Mouse (Mus musculus): ENCODE results near the gene Dclk2. TPM values are rescaled to one million over a fixed set of nuclear protein-coding genes. Genes with fewer than 3 reads are reported as not detected.

Dclk2 gene
- polyA plus RNA-seq, 2 experiments from 2014 or later, result 2.4 to 3.5 TPM

DNA sequence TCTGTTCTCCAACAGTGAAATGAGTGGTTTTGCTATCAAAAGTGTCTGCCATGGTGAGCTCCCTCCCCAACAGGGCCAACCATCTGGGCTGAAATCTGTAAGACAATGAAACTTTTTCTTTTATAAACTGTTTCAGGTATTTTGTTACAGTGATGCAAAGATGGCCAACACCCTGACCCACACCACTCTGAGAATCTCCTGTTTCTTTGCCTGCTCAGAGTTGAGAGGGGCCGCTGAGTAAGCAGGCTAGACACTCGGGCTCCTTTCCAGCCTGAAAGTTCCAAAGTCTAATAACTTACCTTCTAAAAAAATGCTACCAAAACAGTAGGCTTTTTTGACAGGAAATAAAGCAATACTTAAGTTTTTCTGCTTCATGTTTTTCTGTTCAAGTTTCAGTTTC is 78.2 kb downstream of the Dclk2 start:
- peak; percentile 19 for ATAC-seq

DNA sequence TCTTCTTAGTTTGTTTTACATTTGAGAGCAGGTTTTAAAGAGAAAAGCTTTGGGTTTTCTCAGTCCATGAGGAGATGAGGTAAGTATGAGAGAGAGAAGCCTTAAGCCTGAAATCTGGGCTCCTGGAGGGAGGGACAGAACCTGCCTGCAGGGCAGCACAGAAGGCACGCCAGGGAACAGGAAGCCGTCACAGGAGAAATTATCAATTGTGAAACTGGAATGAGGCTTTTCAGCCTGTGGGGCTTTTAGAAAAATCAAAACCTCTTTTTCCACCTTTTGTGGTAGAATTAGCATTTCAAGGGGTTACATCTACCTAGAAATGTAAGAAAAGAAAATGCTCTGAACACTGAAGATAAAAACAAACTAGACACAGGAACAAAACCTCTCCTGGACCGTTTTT is 81.0 kb downstream of the Dclk2 start:
- peak; percentile 63 for ATAC-seq

DNA sequence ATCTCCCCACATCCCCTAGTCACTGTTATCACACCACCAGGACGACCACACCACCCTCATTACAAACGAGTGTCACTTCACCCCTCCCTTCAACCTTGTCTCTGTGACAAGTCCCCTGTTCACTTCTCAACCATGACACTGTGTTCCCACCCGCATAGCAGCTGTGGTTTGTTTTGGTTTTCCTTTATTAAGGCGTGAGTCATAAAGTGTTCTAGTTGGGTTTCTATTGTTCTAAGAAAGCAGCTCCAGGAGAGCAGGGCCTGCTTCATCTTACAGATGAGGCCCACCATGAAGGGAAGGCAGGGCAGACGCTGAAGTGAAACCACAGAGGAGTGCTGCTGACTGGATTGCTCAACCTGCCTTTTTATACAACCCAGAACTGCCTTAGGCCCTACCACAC is 83.3 kb downstream of the Dclk2 start:
- peak; percentile 56 for ATAC-seq

DNA sequence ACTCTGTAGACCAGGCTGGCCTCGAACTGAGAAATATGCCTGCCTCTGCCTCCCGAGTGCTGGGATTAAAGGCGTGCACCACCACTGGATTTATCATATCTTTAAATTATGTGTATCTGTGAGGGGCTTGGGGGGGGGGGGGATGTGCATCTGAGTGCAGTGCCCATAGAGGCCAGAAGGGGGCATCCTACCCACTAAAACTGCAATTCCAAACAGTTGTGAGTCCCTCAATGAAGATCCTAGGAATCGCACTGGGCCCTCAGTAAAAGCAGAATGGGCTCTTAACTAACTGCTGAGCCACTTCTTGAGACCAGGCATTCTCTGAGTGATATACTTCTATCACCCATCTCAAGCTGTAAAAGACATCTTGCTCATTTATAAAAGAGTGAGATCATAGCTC is 85.5 kb downstream of the Dclk2 start:
- no peak for ATAC-seq

DNA sequence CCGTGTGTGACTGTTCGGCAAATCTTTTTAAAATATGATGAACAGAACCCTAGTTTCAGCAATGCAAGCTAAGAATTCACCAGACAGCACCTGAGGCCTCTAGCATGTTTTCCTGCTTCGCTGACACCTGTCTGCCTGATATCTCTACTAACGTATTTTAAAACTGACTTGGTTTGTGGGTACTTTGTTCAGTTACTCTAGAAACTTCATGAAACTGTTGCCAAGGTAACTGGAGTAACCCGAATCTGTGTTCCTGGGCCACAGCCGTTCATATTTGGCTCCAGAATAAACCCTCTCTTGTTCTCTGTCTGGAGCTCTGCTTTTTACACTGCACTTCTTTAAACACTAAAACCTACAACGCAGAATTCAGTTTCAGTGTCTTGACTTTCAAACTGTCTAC is 86.3 kb downstream of the Dclk2 start:
- ATAC-seq, result peak; percentile 26

DNA sequence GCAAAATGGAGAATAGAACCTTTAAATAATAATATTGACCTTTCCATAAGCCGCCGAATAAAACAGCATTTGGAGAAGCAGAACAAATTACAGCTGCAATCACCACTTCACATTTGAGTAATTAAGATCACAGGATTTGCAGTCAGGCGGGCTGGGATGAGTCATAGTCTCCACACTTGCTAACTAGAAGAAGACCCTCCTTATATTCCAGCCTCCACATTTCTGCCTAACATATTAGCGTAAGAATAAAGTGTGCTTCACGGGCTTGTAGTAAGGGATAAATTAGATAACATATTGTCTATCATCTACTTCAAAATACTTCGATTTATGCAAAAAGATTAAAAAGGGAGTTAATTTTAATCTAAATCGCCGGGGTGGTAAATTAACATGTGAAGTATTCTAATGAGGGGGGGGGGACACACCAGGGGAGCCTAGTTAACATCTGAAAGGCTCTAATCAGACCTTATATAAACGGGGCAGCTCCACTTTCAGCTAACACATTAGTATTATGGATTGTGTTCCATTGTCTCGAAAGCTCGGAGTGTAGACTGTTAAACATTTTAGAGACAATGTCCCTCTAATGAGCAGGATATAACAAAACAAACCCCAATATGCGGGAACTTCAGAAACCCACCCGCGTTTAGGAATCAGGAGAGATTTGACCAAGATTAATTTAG is 87.9 kb downstream of the Dclk2 start:
- ATAC-seq, result no peak

DNA sequence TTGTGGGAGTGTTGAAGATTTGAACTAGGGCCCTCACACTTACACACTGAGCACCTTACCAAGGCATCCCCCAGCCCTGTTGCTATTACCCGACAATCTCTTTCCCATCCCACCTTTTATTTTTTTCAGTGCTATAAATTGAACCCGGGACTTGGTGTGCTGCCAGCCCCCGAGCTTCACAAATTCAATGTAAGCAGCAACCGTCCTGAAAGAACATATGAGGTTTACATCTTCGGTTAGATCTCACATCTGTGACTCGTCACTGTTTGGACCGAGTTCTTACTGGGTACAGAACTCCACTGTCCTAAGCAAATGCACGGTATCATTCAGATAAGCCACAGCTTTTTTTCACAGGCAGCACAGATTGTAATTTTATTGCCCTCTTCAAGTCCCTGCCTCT is 88.5 kb downstream of the Dclk2 start:
- ATAC-seq, result no peak

DNA sequence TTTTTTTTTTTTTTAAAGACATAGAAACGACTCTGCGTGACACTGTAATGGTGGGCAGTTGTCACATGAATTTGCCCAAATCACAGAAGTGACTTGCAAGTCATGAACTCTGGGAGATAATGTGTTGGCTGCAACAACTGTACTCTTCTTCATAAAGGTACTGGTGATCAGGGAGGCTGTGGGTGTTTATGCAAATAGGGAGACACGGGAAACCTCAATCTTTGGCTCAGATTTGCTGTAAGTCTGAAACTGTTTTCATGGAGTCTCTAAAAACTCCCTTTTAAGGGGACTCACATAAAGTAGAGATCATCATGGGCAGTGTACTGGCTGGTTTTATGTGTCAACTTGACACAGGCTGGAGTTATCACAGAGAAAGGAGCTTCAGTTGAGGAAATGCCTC is 93.1 kb downstream of the Dclk2 start:
- ATAC-seq, result peak; percentile 80

DNA sequence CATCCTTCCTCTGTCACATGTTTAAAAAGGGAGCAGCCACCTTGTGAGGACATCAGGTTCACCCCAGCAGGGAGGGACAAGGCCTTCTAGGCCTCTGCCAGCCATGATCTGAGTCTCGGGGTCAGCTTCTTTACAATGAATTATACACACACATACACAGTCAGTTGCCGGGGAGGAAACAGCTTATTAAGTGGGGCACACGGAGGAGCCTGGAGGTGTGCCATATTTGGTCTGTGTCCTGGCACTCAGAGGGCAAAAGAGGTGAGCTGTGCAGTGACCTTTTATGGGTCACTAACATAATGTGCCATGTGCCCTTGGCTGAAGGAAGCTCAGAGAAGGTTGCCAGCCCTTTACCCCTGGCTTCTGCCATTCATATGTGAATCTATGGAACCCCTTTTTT is 99.3 kb downstream of the Dclk2 start:
- no peak for ATAC-seq

DNA sequence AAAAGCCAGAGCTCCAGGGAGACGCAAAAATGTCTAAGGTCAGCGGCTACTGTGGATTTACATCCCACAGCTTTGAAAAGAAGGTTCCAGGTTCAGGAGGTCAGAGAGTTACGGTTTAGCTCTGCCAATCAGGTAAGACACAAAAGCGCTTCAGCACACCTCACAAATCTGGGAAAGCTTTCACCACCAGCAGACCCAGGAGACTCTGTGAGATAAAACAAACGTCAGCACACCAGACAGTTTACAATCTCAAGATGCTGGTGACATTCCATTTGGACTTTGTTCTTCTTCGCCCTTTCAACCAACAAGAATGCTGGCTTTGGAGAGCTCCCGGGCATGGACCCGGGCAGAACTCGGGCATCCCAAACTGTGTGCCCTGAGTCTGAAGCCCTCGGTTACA is 100.3 kb downstream of the Dclk2 start:
- no peak for ATAC-seq

DNA sequence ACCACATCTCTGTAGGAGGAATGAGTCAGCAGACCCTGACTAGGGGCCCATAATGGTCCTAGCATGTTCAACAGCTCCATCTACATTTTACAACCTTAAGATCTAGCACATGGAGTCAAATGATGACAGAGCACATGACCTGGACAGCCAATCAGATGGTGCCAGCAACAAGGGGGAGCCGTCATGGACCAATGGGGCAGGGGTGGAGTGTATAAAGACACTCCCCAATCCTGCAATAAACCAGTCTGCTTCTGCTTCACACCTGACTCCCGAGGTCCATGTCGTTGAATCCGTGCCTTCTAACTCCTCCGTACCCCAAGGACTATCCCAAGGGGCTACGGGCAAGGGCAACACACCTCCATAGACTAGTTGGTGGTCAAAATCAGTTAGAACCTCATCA is 101.3 kb downstream of the Dclk2 start:
- no peak for ATAC-seq

DNA sequence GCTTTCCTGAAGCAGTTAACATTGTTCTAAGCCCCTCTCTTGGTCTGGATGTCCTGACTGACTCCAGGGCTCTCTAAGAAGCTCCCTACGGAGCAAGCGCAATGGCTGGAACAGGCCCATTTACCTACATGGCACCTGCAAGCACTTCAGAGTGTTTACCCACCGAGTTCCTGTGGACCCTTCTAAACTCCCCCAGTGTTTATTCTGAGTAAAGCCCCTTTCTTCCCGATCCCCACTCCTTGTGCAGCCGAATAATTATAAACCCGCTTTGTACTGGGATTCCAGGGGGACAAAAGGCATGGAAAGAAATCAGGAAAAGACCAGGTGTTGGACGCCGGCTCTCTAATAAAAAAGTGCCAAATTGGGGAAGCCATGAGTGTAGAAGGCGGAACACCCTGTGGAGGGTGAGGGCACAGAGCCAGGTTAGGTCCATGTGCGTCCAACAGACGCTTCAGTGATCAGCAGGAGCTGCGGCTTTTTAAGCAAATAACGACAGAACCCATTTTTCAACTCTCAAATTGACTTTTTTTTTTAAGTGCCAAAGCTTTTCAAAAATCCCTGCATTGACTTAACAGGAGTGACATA is 102.6 kb downstream of the Dclk2 start:
- ATAC-seq, result no peak

DNA sequence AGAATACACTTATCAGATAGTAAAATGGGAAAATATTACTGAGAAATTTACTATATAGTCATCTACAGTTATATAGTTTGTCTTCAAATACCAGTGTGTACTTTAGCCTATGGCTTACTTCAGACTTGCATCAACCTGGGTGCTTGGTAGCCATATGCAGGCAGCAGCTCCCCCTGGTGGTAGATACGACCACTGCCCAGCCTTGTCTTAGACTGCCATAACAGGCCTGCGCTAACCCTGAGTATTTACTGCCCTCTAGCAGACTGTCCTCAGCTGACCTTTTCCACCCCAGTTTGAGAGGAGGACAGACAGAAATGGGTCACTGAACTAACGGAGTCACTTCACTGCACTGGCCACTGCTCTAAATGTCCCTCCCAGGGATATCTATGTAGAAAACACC is 108.0 kb downstream of the Dclk2 start:
- peak; percentile 92 for ATAC-seq

DNA sequence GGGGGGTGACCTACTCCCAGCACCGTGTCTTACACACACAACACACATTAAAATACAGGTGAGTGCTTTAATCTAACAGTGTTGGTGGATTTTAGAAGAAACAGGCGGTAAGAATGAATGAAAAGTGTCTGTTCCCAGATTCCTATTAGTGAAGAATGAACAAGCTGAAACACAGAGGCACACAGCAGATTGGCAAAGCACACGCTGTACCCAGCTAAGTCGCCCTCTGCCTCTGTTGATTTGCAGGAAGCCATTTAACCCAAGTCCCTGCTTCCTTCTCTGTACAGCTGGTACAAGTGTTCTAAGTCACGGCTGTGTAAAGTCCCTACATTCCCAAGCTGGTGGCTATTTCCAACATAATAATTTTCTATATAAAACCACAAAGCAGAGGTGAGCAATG is 109.7 kb downstream of the Dclk2 start:
- ATAC-seq, result no peak

DNA sequence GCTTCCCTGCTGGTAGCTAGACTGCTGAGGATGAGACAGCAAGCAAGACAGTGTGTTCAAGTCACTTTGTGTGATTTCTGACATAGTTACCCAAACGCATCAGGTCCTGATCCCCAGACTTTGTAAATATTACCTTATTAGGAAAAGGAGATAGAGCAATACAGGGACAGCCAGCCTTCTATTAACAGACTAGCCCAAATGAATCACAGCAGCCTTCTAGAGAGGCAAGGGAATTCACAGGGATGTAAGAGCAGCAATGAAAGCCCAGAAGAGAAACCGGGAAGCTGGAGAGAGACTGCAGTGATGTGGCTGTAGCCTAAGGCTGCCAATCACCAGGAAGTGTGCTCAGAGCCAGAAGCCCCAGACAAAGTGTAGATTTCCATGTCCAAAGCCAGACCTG is 111.0 kb downstream of the Dclk2 start:
- no peak for ATAC-seq

DNA sequence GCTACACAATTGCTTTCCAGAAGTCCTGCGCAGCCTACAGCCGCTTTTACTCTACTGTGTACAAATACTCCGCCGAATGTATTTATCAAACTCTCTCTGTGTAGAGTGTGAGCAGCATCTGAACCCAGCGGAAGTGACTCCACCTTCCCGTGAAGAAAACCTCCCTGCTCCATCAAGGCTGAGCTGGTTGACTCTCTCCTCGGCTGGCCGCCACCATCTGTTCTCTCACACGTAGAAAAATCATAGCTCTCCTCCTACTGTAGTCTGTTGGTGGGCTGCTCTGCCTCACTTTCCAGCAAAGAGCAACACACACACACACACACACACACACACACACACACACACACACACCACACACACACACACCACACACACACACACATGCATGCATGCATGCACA is 111.5 kb downstream of the Dclk2 start:
- ATAC-seq, result no peak

DNA sequence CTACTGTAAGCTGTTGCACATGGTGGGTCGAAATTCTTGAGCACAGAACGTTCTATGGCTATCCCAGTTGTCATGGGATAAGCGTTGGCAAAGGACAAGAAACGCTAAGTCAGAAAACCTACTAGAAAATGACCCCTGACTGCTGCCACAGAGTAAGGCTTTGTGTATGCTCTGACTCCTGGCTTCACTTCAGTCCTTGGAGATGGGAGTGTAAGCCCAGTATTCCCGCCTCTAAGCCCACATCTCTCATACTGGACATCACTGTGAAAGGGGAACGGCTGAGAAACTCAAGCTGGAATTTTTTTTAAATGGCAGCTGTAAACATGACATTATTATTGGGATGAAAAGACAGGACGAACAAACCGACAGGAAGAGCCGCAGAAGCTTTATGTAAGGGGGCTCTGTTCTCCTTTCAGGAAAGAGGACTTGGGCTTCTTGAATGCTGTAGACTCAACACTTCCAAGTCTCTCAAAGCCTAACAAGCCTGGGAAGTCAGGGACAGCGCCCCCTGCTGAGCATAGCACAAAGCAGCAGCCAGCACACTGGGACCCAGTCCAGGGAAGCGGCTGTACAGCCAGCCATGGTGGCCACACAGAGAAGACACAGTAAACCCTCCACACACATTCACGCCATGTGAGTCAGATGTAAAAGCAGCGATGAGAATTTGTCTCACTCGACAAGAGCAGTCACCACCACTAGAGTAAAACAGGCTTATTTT is 112.7 kb downstream of the Dclk2 start:
- ATAC-seq, result no peak

DNA sequence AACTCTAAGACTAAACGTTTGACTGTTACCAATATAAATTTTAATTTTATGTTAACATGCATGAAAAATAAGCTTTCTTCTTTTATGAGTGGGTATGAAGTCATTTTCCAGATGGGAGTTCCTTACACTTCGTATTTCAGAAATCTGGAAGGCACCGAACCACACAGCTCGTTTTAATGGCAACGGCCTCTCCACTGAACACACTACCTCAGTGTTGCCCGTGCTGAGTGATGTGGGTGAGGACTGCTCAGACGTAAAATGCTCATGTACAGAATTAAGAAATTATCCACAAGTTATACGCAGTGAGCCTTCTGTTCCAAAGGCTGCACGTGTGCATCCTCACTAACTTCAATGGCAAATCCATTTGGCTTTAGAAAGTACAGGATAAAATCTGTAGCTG is 113.8 kb downstream of the Dclk2 start:
- ATAC-seq, result no peak

DNA sequence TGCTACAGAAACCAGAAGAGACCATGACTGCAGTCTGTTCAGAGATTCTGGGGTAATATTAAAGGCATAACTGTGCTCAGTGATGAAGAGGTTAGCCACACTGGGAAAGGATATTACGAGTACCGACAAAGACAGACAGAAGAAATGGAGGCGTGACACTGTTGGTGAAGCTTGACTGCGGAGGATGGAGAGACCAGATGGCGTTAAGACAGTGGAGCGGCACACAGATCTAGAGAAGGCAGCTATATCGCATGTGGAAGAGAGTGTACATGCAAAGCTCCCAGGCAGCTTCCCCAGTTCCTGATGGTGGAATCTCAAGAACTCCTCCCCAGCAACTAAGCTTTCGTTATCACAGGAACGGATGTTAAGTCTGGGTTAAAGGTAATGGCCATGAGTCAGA is 116.4 kb downstream of the Dclk2 start:
- ATAC-seq, result no peak

DNA sequence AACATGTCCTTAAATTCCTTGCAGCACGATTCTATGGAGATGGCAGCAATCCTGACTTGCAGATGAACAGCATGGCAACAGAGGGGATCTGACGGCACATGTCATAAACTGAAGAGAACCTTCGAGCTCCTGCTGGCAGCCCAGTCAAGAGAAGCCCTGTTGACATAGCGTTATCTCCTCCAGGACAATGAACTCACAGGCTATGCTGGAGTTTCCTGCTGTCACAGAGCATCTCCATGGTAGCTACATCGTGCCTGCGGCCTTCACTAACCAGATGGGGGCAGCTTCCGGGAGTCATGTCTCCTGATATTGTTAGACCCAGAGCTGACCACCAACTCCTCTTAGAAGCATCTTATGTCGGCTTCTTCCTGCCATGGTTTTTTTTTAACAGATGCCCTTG is 117.8 kb downstream of the Dclk2 start:
- no peak for ATAC-seq

DNA sequence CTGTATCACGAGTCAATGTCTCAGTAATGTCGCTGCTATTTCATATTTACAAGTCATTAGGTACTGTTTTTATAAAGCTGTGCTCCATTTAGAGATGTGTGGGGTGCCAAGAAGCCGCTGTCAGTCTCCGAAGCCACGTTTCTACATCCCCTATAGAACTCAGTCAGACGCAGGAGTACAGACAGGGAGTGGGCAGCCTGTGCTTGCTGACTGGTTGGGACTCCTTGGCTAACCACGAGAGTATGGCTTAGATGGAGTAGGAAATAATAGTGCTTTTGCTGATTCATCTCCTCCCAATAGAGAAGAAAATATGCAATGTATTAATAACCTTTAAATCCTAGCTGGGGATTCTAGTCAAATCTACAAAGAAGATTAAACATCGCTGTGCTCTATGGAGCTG is 119.8 kb downstream of the Dclk2 start:
- no peak for ATAC-seq

DNA sequence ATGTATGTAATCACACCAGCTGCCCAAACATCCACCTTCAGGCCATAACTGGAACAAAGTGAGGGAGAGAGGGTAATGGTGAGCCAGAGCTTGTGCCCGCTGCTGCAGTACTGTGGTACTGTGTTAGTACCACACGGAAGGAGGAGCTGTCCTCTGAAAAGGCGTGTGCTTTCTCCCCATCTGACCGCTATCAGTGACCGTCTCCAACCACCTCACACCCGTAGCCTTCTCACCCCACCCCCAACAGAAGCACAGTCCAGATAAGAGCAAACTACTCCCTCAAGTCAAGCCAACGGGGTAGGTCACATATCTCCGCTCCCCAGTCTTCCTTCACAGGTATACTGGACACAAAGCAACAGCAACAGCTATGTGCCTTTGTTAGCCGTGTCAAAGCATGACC is 121.6 kb downstream of the Dclk2 start:
- no peak for ATAC-seq

DNA sequence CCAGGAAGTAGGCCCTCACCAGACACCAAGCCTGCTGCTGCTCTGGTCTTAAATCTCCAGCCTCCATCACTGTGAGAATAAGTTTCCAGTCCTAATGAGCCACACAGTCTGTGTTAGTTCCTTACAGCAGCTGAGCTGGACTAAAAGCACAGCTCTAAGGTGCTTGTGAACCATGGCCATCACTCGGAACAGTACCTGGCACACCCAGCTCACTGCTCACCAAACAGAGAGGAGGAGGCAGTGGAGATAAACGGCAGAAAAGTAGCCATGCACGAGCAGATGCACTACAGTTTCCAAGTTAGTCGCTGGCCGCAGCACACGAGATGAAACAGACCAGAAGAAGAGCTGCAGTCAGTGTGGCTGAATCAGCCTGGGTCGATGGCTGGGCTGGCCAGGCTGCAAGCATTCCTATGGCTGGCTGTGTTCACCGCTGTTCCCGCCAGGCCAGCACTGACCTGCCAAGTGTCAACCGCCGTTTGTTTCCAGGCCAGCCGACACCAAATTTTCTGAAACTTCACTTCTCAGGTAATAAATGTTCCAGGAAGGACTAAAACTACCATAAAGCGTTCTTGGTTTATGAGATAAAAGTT is 122.7 kb downstream of the Dclk2 start:
- no peak for ATAC-seq

DNA sequence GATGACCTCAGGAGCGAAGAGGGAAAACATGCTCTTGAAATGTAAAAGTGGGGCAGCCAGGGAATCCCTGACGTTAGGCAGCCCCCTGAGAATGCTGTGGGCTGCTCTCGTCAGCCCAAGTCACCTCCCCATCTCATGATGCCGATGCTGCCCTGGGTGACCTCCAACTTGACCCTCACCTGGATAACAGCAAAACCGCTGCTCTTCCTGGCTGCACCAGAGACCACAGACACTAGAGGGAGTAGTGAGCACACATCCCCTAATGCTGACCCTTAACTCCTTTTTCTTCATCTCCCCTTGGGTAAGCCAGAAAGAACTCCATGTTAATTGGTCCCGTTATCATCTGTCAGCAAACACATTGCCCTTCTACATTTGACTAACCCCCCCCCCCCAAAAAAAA is 123.9 kb downstream of the Dclk2 start:
- ATAC-seq, result no peak

Measured in CD4-positive, CD25-positive, alpha-beta regulatory T cell, adult 4 months (primary cell).